Mouse (Mus musculus) stomach, embryonic 14.5 days (tissue): ENCODE measurements around the gene Dupd1. TPM values are rescaled to one million over a fixed set of nuclear protein-coding genes. Genes with fewer than 3 reads are reported as not detected.

Source experiments
- ATAC-seq: fragments of 200-750 bp; cut with Nextera tagmentation; 2 replicates; pipeline ENCODE4 v1.8.0; 2017; ENCODE audit warnings: low read depth, moderate TSS enrichment; ENCODE audit not compliant: insufficient number of reproducible peaks, insufficient read depth, low FRiP score
- H3K27ac ChIP-seq: fragments of 300-500 bp; sonication (generic); 2 replicates; pipeline ENCODE4 v1.5.1; 2014; ENCODE audit warnings: mild to moderate bottlenecking, low read length, moderate library complexity, mixed read lengths
- H3K27me3 ChIP-seq: fragments of 300-500 bp; sonication (generic); 2 replicates; pipeline ENCODE4 v1.6.1; 2014; ENCODE audit warnings: low read length, control low read depth, mixed read lengths; ENCODE audit not compliant: control insufficient read depth, insufficient read depth
- H3K36me3 ChIP-seq: fragments of 300-500 bp; sonication (generic); 2 replicates; pipeline ENCODE4 v1.6.1; 2014; ENCODE audit warnings: mild to moderate bottlenecking, control low read depth, low read length, moderate library complexity, mixed read lengths; ENCODE audit not compliant: control insufficient read depth, insufficient read depth
- H3K4me1 ChIP-seq: fragments of 300-500 bp; sonication (generic); 2 replicates; pipeline ENCODE4 v1.6.1; 2014; ENCODE audit warnings: low read length, control low read depth, mixed read lengths; ENCODE audit not compliant: control insufficient read depth, insufficient read depth
- H3K4me2 ChIP-seq: fragments of 300-500 bp; sonication (generic); replicated peaks from 2 replicates; pipeline ENCODE4 v1.6.1; 2014; ENCODE audit warnings: low read depth, low read length, control low read depth
- H3K4me3 ChIP-seq: fragments of 300-500 bp; sonication (generic); 2 replicates; pipeline ENCODE4 v1.5.1; 2014; ENCODE audit warnings: low read depth, low read length, control low read depth
- H3K9ac ChIP-seq: fragments of 300-500 bp; sonication (generic); replicated peaks from 2 replicates; pipeline ENCODE4 v1.6.1; 2014; ENCODE audit warnings: low read depth, mild to moderate bottlenecking, control low read depth, low read length, moderate library complexity, mixed read lengths
- H3K9me3 ChIP-seq: fragments of 300-500 bp; sonication (generic); 2 replicates; pipeline ENCODE4 v1.6.1; 2016; ENCODE audit warnings: low read depth, low read length, control low read depth; ENCODE audit not compliant: control insufficient read depth
- WGBS: fragments of 180-500 bp; shearing (Covaris S2); extraction: QIAGEN DNeasy Blood & Tissue Kit; methylation state at CpG from one replicate; pipeline ENCODE4 v1.1.7; 2014; 5-methylcytosine and 5-hydroxymethylcytosine counted together
- polyA plus RNA-seq: library from polyadenylated mRNA; unstranded; fragments of >200 nt; fragmentation: Nextera tagmentation; extraction: Ambion mirVana; gene quantifications from 2 replicates; pipeline ENCODE4 v1.2.1, GENCODE M21; 2014

Gene Dupd1
- polyA plus RNA-seq: not detected in 2 replicates

DNA sequence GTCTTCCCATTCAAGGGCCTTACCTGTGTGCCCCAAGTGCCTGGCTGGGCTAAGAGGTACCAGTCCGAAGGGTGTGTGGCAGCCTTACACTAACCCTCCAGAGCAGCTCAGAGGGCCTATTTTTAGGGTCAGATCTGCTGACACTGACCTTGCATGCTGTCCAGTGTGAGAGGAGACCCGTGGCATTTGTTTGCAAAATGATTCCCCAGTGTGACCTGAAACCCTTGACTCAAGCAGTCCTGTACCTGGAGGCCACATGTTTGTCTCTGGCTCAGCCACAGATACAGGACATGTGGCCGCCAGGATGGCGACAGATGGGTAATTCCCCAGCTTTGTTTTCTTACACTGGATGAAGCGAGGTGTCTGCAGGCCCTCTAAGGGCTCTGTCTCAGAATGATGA lies at the start of gene Dupd1:
Gene Dupd1, minus strand, starts transcription at position 91 of the 400 bp plus-strand sequence.
- Histone ChIP-seq H3K4me3 (no peak within 1 kb of the TSS), H3K9ac (no peak within 1 kb of the TSS), H3K9me3 (no peaks in the 10 kb centered on the region), H3K4me1 (no peaks in the 10 kb centered on the region), H3K27ac (no peak within 1 kb of the TSS), H3K36me3 (no peaks in the 10 kb centered on the region), H3K4me2 (no peak within 1 kb of the TSS), H3K27me3 (no peaks in the 10 kb centered on the region)
- no peak for ATAC-seq
- WGBS: 67% methylated on average over 5 of the region's 5 CpGs

DNA sequence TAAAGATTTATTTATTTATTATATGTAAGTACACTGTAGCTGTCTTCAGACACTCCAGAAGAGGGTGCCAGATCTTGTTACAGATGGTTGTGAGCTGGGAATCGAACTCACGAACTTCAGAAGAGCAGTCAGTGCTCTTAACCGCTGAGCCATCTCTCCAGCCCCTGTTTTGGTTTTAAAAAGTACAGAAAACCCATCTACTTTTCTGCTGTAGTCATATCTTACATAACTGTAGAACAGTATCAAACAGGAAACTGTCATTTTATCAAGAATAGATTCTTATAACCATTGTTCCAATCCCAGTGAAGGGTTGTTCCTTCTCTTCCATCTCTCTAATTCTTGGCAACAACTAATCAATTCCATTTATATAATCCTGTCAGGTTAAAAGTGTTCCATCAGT lies 49.4 kb upstream of the Dupd1 start:
- Histone ChIP-seq H3K36me3 (no peaks in the 10 kb centered on the region), H3K27ac (no peak overlapping the region), H3K27me3 (no peaks in the 10 kb centered on the region), H3K9ac (no peak overlapping the region), H3K4me1 (no peaks in the 10 kb centered on the region), H3K9me3 (no peaks in the 10 kb centered on the region), H3K4me3 (no peak overlapping the region), H3K4me2 (no peak overlapping the region)
- no peak for ATAC-seq
- WGBS: 95% methylated on average over 3 of the region's 3 CpGs

DNA sequence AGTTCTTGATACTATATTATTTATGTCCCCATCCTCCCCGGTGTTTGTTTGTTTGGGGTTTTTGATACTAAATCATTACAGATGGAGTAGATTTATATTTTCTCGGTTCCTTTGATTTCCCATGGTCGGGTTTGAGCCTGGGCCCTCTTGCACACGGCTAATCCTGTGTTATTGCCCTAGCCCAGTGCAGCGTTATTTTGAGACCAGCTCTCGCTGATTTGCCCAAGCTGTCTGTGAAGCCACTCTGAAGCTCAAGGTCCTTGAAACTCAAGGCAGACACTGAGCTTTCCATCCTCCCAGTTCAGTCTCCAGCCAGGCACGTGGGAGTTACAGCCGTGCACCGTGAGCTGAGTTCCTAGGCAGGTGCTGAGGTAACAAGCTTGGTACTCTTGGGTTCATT lies 47.2 kb upstream of the Dupd1 start:
- 84% methylated on average over 9 of the region's 9 CpGs for whole genome bisulfite sequencing
- H3K27ac ChIP-seq: no peak overlapping the region
- no peaks in the 10 kb centered on the region for H3K9me3 ChIP-seq
- ATAC-seq: no peak
- H3K9ac ChIP-seq: no peak overlapping the region
- no peak overlapping the region for H3K4me3 ChIP-seq
- no peaks in the 10 kb centered on the region for H3K27me3 ChIP-seq
- H3K4me2 ChIP-seq: no peak overlapping the region
- H3K36me3 ChIP-seq: no peaks in the 10 kb centered on the region
- H3K4me1 ChIP-seq: no peaks in the 10 kb centered on the region

DNA sequence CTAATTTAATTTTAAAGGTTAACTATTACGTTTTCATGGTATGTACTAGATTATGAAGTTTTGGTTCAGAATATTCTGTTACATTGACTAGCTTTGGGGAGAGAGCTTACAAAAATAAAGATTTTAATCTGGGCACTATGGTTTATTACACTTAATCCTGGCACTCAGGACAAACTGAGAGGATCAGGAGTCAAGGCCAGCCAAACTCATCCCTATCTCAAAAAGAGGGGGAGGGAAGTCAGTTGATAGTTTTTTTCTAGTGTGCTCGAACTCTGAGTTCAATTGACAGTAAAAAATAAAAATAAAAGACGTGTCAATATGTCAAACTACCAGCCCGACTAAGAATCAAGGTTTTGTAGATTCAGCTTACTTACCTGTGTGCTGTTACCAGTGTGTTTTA lies 39.0 kb upstream of the Dupd1 start:
- Histone ChIP-seq H3K4me2 (no peak overlapping the region), H3K4me1 (peaks cover 4% of the 10 kb centered on the region; the same call in 1 of the 2 replicates), H3K4me3 (no peak overlapping the region), H3K36me3 (no peaks in the 10 kb centered on the region), H3K9ac (no peak overlapping the region), H3K9me3 (no peaks in the 10 kb centered on the region), H3K27me3 (no peaks in the 10 kb centered on the region), H3K27ac (no peak overlapping the region)
- ATAC-seq: no peak
- 73% methylated on average over 4 of the region's 4 CpGs for WGBS

DNA sequence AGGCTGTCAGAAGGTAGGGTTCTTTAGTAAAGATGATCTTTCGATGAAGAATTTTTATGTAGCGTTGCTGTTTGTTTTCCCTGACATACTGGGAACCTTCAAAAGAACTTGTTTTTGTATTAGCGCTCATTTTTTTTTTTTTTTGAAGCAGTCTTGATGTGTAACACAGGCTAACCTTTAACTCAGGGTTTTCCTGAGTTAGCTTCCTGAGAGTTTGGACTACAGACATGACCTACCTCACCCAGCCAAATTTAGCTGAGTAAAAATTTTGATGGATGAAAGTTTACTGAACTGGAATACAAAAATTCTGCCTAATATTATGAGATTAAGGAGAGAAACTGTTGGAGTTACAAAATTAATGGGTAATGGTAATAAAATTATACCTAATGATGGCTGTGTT lies 38.0 kb upstream of the Dupd1 start:
- Histone ChIP-seq H3K27ac (no peak overlapping the region), H3K9ac (no peak overlapping the region), H3K4me1 (peaks cover 4% of the 10 kb centered on the region; the same call in 1 of the 2 replicates), H3K9me3 (no peaks in the 10 kb centered on the region), H3K36me3 (no peaks in the 10 kb centered on the region), H3K4me2 (no peak overlapping the region; the same call in 1 of the 2 replicates), H3K27me3 (no peaks in the 10 kb centered on the region), H3K4me3 (no peak overlapping the region)
- 89% methylated on average over 3 of the region's 3 CpGs for WGBS
- no peak for ATAC-seq

DNA sequence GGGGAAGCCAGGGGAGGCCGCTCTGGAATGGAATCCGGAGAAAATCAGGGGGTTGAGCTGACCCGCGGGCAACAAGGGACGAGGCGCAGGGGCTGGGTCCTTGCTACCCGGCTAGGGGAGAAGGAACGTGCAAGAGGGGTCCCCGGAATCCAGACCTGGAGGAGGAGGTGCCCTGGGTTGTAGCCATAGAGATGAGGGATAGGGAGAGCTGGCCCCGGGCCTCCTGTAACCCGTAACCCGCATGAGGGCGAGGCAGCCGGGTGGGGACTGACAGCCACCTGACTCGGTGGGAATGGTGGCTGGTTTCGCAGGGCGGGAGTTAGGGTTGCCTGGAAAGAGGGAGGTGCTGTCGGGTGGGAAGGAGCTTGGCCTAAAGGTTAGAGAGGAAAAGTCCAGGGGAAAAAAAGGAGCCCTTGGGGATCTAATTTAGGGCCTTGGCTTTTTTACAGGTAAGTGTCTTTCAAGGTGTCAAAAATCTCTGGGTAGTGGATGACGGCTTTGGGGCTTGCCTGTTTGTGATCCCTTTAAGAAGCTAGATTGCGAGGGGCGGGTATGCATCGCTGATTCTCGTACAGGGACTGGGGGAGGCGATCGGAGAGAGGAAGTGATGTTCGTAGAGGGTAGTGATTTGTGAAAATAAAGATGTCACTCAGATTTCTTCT lies 36.6 kb upstream of the Dupd1 start, which contains the start of gene Dusp13:
Gene Dusp13, minus strand, starts transcription at position 301 of the 662 bp plus-strand sequence.
- Histone ChIP-seq H3K27me3 (no peaks in the 10 kb centered on the region), H3K4me2 (peak within 1 kb of the TSS; percentile 66), H3K27ac (peak within 1 kb of the TSS; percentile 83), H3K4me3 (peak within 1 kb of the TSS; percentile 98), H3K4me1 (peaks cover 4% of the 10 kb centered on the region; the same call in 1 of the 2 replicates), H3K9ac (peak within 1 kb of the TSS; percentile 76), H3K9me3 (no peaks in the 10 kb centered on the region), H3K36me3 (no peaks in the 10 kb centered on the region)
- peak; percentile 80 for ATAC-seq
- WGBS: under 1% methylated on average over 26 of the region's 26 CpGs

DNA sequence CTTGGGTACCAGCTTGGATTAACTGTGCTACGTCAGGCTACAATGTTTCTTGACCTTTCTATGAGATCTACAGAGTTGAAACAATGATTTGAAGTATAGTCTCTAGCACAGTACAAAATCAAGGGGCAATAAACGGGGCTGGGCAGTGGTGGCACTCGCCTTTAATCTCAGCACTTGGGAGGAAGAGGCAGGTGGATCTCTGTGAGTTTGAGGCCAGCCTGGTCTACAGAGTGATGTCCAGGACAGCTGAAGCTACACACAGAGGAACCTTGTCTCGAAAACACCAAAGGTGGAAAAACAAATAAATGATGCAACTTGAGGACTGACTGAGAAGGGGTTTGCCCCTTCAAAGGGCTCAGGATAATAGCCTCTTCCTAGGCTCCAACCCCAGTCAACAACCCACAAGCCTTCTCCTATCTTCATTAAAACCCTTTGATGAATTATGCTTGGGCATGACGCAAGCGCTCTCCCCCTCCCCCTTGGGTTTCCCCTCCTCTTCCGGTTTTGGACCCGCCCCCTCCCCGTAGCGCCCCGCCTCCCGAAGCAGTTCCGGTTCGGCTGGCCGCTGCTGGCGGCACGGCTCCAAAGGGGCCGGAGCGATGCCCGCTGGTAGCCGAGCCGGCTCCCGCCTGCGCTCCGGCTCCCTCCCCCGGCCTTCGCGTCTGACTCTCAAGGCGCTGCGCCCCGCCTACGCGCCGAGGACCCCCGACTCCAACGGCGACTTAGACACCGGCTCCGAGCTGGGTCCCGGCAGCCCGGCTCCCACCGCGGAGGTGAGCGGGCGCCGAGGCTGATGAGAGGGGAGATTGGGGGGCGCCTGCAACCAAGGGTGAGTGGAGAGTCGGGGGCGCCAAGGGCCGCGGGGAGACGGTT lies 35.9 kb upstream of the Dupd1 start, which contains the start of gene Samd8:
Gene Samd8, plus strand, starts transcription at position 524 of the 873 bp plus-strand sequence.
- peak within 1 kb of the TSS; percentile 83 for H3K27ac ChIP-seq
- H3K9ac ChIP-seq: peak within 1 kb of the TSS; percentile 76
- peak; percentile 86 for ATAC-seq
- peak within 1 kb of the TSS; percentile 66 for H3K4me2 ChIP-seq
- no peaks in the 10 kb centered on the region for H3K36me3 ChIP-seq
- WGBS: 6% methylated on average over 52 of the region's 52 CpGs
- peak within 1 kb of the TSS; percentile 98 for H3K4me3 ChIP-seq
- peaks cover 4% of the 10 kb centered on the region; the same call in 1 of the 2 replicates for H3K4me1 ChIP-seq
- H3K9me3 ChIP-seq: no peaks in the 10 kb centered on the region
- no peaks in the 10 kb centered on the region for H3K27me3 ChIP-seq

DNA sequence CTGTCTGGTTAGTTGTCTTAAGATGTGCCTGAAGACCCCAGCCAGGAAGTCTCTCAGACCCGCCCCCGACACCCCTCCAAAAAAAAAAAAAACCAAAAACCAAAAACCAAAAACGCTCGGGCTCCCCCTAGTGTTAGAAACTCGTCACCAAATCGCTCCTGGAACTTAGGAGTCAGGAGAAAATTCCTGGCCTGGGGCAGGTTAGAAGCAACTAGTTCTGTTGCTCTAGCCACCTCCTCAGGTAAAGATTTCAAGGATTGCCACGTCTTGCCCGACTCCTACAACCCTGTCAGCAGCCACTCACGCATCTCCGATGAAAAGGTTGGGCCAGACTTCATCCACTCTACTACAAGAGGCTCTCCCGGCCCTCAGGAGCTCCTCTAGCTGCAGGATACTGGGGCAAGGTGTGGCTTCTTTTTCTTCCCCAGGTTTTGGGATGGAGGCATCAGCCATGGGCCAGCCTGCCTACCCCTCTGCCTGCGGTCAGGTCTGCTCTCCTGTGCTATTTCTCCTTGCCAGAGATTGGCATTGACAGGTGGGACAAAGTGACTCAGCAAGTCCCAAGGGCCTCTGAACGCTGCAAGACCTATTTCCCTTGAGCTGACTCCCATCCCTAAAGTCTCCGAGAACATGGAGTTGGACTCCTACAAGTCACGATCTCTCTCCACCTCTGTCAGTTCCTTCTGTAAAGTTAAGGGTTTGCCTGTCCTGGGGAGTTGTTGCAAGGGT lies 33.9 kb upstream of the Dupd1 start:
- Histone ChIP-seq H3K9ac (no peak overlapping the region), H3K4me3 (no peak overlapping the region), H3K4me1 (peaks cover 4% of the 10 kb centered on the region; the same call in 1 of the 2 replicates), H3K27me3 (no peaks in the 10 kb centered on the region), H3K9me3 (no peaks in the 10 kb centered on the region), H3K27ac (no peak overlapping the region), H3K4me2 (no peak overlapping the region), H3K36me3 (no peaks in the 10 kb centered on the region)
- no peak for ATAC-seq
- WGBS: 42% methylated on average over 15 of the region's 15 CpGs
